Mouse (Mus musculus) embryonic facial prominence, embryonic 15.5 days (tissue): ENCODE results near the gene Sgms1. TPM values are rescaled to one million over a fixed set of nuclear protein-coding genes. Genes with fewer than 3 reads are reported as not detected.

ENCODE experiments used
- ATAC-seq: fragments of 200-750 bp; cut with Nextera tagmentation; 2 replicates; pipeline ENCODE4 v1.8.0; 2017; ENCODE audit warnings: low read depth, moderate TSS enrichment; ENCODE audit not compliant: insufficient number of reproducible peaks, low FRiP score, low TSS enrichment
- H3K27ac ChIP-seq: fragments of 300-500 bp; sonication (generic); replicated peaks from 2 replicates; pipeline ENCODE4 v1.5.1; 2015; ENCODE audit warnings: mild to moderate bottlenecking, inconsistent platforms
- H3K27me3 ChIP-seq: fragments of 300-500 bp; sonication (generic); 2 replicates; pipeline ENCODE4 v1.6.1; 2015; ENCODE audit warnings: inconsistent platforms
- H3K36me3 ChIP-seq: fragments of 300-500 bp; sonication (generic); 2 replicates; pipeline ENCODE4 v1.6.1; 2015; ENCODE audit warnings: mild to moderate bottlenecking, inconsistent platforms
- H3K4me1 ChIP-seq: fragments of 300-500 bp; sonication (generic); 2 replicates; pipeline ENCODE4 v1.6.1; 2015; ENCODE audit warnings: inconsistent platforms
- H3K4me2 ChIP-seq: fragments of 300-500 bp; sonication (generic); replicated peaks from 2 replicates; pipeline ENCODE4 v1.6.1; 2015; ENCODE audit warnings: mild to moderate bottlenecking, inconsistent platforms
- H3K4me3 ChIP-seq: fragments of 300-500 bp; sonication (generic); replicated peaks from 2 replicates; pipeline ENCODE4 v1.5.1; 2015; ENCODE audit warnings: mild to moderate bottlenecking, inconsistent platforms
- H3K9ac ChIP-seq: fragments of 300-500 bp; sonication (generic); 2 replicates; pipeline ENCODE4 v1.6.1; 2015; ENCODE audit warnings: inconsistent platforms
- H3K9me3 ChIP-seq: fragments of 300-500 bp; sonication (generic); replicated peaks from 2 replicates; pipeline ENCODE4 v1.6.1; 2016; ENCODE audit warnings: inconsistent platforms
- WGBS: fragments of 180-500 bp; shearing (Covaris S2); methylation state at CpG from one replicate; pipeline ENCODE4 v1.1.7; 2015; 5-methylcytosine and 5-hydroxymethylcytosine counted together
- polyA plus RNA-seq: library from polyadenylated mRNA; unstranded; fragments of >200 nt; fragmentation: Nextera tagmentation; extraction: Ambion mirVana; gene quantifications from 2 replicates; pipeline ENCODE4 v1.2.1, GENCODE M21; 2015

The Sgms1 gene
- polyA plus RNA-seq, 1 experiment from 2014 or later: 38.8 TPM

DNA sequence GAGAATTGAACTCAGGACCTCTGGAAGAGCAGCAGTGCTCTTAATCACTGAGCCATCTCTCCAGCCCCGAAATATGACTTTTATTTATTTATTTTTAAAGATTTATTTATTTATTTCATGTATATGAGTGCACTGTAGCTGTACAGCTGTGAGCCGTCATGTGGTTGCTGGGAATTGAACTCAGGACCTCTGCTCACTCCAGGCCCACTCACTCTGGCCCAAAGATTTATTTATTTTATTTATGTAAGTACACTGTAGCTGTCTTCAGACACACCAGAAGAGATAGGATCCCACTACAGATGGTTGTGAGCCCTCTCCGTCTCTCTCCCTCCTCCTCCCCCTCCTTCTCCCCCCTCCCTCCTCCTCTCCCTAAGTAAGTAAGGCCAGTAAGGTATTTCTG lies 101.7 kb downstream of the Sgms1 start:
- Histone ChIP-seq H3K4me3 (no peak overlapping the region), H3K27ac (no peak overlapping the region), H3K4me2 (no peak overlapping the region), H3K27me3 (no peaks in the 10 kb centered on the region), H3K4me1 (peaks cover 11% of the 10 kb centered on the region), H3K9me3 (no peaks in the 10 kb centered on the region), H3K9ac (no peak overlapping the region), H3K36me3 (no peaks in the 10 kb centered on the region)
- no peak for ATAC-seq
- WGBS: 85% methylated on average over 3 of the region's 3 CpGs

DNA sequence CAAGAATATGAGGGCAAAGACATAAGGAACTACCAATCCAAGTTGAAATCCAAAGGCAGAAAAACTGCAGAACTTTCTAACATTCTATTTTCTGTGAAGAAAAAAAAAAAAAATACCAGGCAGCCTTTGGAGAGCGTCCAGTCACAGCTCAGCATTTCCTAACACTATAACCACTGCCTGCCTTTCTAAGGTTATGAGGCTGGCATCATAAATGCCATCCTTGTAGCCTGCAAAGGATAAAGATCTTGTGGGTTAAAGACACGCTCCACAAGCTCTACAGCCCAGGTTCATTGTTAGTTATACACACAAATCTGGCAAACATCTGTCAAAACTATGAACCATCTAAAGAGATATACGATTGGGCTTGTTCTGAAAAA lies 104.1 kb downstream of the Sgms1 start:
- ATAC-seq: no peak
- no peak overlapping the region for H3K4me2 ChIP-seq
- WGBS: 50% methylated on average over 3 of the region's 3 CpGs

DNA sequence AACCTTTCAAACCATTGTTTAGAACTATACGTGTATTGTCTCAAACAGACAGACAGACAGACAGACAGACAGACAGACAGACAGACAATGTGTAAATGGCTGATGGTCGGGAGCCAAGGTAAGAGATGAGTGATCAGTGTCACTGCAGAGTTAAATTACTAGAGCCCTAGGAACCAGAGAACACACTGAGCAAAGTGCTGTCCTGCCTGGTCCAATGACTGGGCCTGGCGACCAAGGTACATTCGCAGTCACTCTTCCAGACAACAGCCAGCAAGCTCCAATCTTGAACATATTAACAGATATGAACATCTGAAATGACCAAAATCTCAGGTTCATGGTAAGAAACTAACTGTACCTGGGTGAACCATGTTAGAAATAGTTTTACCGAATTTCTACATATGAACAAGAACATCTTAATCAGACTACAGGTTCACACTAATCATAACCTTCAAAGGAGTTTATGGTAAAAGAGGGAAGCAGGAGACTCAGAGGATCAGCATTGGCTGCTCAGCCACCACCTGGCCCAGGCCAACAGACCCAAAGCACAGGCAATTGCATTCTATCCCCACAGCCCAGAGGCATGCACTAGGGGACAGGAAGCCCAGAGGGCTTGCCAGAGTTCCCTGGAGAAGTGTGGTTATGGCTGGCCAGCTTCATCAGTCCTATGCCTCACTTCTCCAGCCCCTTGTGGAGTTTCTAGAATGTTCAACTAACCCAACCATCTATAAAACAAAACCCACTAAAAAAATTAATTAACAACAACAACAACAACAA lies 104.6 kb downstream of the Sgms1 start:
- 92% methylated on average over 5 of the region's 5 CpGs for WGBS
- Histone ChIP-seq H3K4me2 (no peak overlapping the region), H3K27me3 (no peaks in the 10 kb centered on the region), H3K4me1 (no peaks in the 10 kb centered on the region), H3K9me3 (no peaks in the 10 kb centered on the region), H3K9ac (no peak overlapping the region), H3K4me3 (no peak overlapping the region), H3K27ac (no peak overlapping the region), H3K36me3 (no peaks in the 10 kb centered on the region)
- no peak for ATAC-seq

More for the DNA sequence above, 104.1 kb downstream of the Sgms1 start:
- Histone ChIP-seq H3K4me1 (no peaks in the 10 kb centered on the region), H3K36me3 (no peaks in the 10 kb centered on the region), H3K4me3 (no peak overlapping the region), H3K9me3 (no peaks in the 10 kb centered on the region), H3K9ac (no peak overlapping the region), H3K27me3 (no peaks in the 10 kb centered on the region), H3K27ac (no peak overlapping the region)

DNA sequence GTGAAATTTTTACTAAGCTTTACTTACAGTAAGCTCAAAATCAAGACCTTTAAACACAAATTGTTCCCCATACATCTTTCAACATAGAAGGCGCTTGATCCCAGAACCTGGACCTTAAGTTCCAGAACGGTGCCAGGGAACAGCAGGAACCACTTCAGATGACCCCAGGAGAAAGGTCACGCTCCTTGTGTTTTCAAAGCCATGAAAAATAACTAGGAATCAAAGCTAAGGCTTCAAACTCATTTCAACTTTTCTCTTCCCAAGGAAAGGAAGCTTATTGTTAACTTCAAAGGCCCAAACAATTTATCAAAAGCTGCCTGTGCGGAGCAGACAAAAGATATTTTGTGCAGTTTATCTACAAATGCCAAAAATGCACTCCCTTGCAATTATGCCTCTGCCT lies 107.6 kb downstream of the Sgms1 start:
- no peak for ATAC-seq
- Histone ChIP-seq H3K4me1 (no peaks in the 10 kb centered on the region), H3K4me2 (no peak overlapping the region), H3K4me3 (no peak overlapping the region), H3K36me3 (no peaks in the 10 kb centered on the region), H3K9ac (no peak overlapping the region), H3K27me3 (no peaks in the 10 kb centered on the region), H3K27ac (no peak overlapping the region), H3K9me3 (no peaks in the 10 kb centered on the region)
- 66% methylated on average over 4 of the region's 4 CpGs for WGBS

DNA sequence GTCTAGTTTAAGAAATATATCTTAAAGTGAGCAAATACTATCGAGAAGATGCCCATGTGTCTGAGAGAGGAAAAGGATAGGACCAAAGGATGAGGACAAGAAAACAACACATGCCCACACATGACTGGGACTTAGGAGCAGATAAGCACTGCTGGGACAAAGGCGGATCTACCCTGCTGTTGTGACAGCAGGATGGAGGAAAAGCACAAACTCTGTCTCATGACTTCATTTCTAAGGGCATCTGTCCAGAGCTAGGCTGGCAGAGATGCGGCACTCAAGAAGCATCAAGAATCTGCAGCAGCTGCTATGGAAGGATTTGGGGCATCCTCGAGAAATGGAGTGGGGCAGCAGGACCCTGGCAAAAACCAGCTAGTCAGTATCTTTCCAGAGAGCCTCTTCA lies 109.1 kb downstream of the Sgms1 start:
- Histone ChIP-seq H3K4me3 (no peak overlapping the region), H3K27ac (no peak overlapping the region), H3K4me1 (peaks cover 7% of the 10 kb centered on the region; the same call in 1 of the 2 replicates), H3K4me2 (no peak overlapping the region), H3K9ac (no peak overlapping the region), H3K27me3 (no peaks in the 10 kb centered on the region), H3K9me3 (no peaks in the 10 kb centered on the region), H3K36me3 (no peaks in the 10 kb centered on the region)
- ATAC-seq: no peak
- WGBS: 66% methylated on average over 4 of the region's 4 CpGs

GRCm38 (mm10) chr19:32279400-32279799 lies 110.1 kb downstream of the Sgms1 start:
- no peak for ATAC-seq
- H3K27me3 ChIP-seq: no peaks in the 10 kb centered on the region
- no peaks in the 10 kb centered on the region for H3K36me3 ChIP-seq
- H3K9me3 ChIP-seq: no peaks in the 10 kb centered on the region
- WGBS: 81% methylated on average over 6 of the region's 6 CpGs
- no peak overlapping the region for H3K9ac ChIP-seq
- no peak overlapping the region for H3K4me3 ChIP-seq
- peaks cover 7% of the 10 kb centered on the region; the same call in 1 of the 2 replicates for H3K4me1 ChIP-seq
- no peak overlapping the region for H3K4me2 ChIP-seq
- no peak overlapping the region for H3K27ac ChIP-seq

DNA sequence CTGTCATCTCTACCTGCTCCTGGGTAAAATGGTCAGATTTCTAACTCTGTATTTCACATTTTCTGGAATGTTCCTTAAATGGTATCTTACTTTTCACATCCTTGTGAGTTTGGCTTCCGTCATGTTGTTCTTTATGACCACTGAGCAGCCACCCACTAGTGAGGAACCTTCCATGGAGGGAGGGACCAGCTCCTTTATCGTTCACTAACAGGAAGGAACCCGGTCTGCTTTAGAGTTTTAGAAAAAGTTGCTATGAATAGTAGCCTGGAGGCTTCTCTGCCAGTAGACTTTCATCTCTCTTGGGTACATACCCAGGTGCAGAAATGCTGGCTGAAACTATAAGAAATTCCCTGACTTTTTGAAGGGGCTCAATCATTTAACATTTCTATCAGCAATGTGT lies 111.6 kb downstream of the Sgms1 start:
- H3K4me1 ChIP-seq: peaks cover 9% of the 10 kb centered on the region
- WGBS: 74% methylated on average over 3 of the region's 3 CpGs
- ATAC-seq: no peak
- no peak overlapping the region for H3K4me3 ChIP-seq
- no peaks in the 10 kb centered on the region for H3K36me3 ChIP-seq
- H3K9ac ChIP-seq: no peak overlapping the region
- H3K9me3 ChIP-seq: no peaks in the 10 kb centered on the region
- no peak overlapping the region for H3K4me2 ChIP-seq
- H3K27me3 ChIP-seq: no peaks in the 10 kb centered on the region
- H3K27ac ChIP-seq: no peak overlapping the region

GRCm38 (mm10) chr19:32277287-32277686 lies 112.2 kb downstream of the Sgms1 start:
- Histone ChIP-seq H3K27ac (no peak overlapping the region), H3K4me3 (no peak overlapping the region), H3K4me2 (no peak overlapping the region), H3K36me3 (no peaks in the 10 kb centered on the region), H3K27me3 (no peaks in the 10 kb centered on the region), H3K9ac (no peak overlapping the region), H3K4me1 (peaks cover 15% of the 10 kb centered on the region), H3K9me3 (no peaks in the 10 kb centered on the region)
- ATAC-seq: no peak
- WGBS: 88% methylated on average over 2 of the region's 2 CpGs

DNA sequence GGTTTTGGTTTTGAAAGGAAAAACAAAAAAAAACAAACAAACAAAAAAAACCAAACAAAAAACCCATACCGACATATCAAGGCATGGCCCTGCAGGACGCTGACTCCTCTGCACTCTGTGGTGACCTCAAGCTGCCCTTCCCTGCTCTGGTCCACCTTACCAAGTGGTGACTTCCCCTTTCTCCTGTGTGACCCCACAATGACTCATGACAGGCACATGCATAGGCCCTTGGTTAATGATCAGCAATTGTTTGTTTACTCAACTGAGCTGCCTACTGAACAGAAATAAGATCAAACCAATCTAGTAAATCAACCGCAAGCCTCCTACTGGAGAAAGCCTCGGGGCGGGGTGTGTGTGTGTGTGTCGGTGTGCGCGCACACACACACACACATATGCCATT lies 112.7 kb downstream of the Sgms1 start:
- Histone ChIP-seq H3K27ac (no peak overlapping the region), H3K27me3 (no peaks in the 10 kb centered on the region), H3K4me2 (no peak overlapping the region), H3K9ac (no peak overlapping the region), H3K4me1 (peaks cover 19% of the 10 kb centered on the region), H3K4me3 (no peak overlapping the region), H3K9me3 (no peaks in the 10 kb centered on the region), H3K36me3 (no peaks in the 10 kb centered on the region)
- WGBS: 78% methylated on average over 8 of the region's 8 CpGs
- ATAC-seq: no peak

DNA sequence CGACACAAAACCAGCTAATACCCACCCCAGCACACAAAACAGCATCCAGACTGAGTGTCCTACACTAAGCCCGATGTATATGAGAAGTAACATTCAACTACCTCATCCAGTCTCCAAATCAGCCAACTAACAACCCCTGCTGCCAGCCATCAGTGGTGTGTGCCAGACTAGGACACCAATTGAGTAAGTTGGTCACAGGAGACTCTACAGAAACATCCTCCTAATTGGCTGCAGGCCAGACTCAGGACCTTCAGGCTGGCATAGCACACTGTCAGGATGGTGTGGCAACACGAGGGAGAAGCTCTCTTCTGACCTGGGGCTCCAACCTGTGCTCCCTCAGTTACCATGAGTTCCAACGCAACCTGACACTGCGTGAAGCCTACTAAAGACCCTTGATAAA lies 113.3 kb downstream of the Sgms1 start:
- Histone ChIP-seq H3K4me2 (no peak overlapping the region), H3K36me3 (no peaks in the 10 kb centered on the region), H3K4me1 (peaks cover 24% of the 10 kb centered on the region), H3K27ac (no peak overlapping the region), H3K9ac (no peak overlapping the region), H3K4me3 (no peak overlapping the region), H3K9me3 (no peaks in the 10 kb centered on the region), H3K27me3 (no peaks in the 10 kb centered on the region)
- ATAC-seq: no peak
- WGBS: 76% methylated on average over 5 of the region's 5 CpGs

- no peaks in the 10 kb centered on the region for H3K9me3 ChIP-seq
- H3K36me3 ChIP-seq: no peaks in the 10 kb centered on the region
- H3K4me2 ChIP-seq: no peak overlapping the region
- no peaks in the 10 kb centered on the region for H3K27me3 ChIP-seq
- peaks cover 24% of the 10 kb centered on the region for H3K4me1 ChIP-seq
- 79% methylated on average over 14 of the region's 14 CpGs for WGBS
- H3K9ac ChIP-seq: no peak overlapping the region
- H3K27ac ChIP-seq: no peak overlapping the region
- no peak overlapping the region for H3K4me3 ChIP-seq
- ATAC-seq: no peak
These were observed 114.2 kb downstream of the Sgms1 start for GRCm38 (mm10) chr19:32275068-32275925.
